Mouse (Mus musculus): ENCODE data around the gene Myo1c. TPM values are rescaled to one million over a fixed set of nuclear protein-coding genes. Genes with fewer than 3 reads are reported as not detected.
A peak's percentile ranks its signal among the peaks of the same experiment; 100 is the strongest.

Gene Myo1c
- polyA plus RNA-seq, 1 experiment from 2014 or later = 12.6 TPM

GRCm38 (mm10) chr11:75625820-75626219 lies 24.5 kb upstream of the Myo1c start:
- WGBS = 92% methylated on average over 4 of the region's 4 CpGs
- Histone ChIP-seq H3K27ac (replicated peaks) (no peak overlapping the region), H3K27me3 (no peaks in the 10 kb centered on the region), H3K36me3 (peaks cover 66% of the 10 kb centered on the region), H3K4me3 (no peak overlapping the region), H3K9ac (no peak overlapping the region), H3K4me2 (no peak overlapping the region), H3K4me1 (replicated peaks) (peaks cover 7% of the 10 kb centered on the region), H3K9me3 (no peaks in the 10 kb centered on the region)
- ATAC-seq (ENCODE audit: low FRiP score, low read depth) = no peak

- 17% methylated on average over 5 of the region's 5 CpGs for WGBS
- H3K36me3 ChIP-seq = peaks cover 38% of the 10 kb centered on the region
These were observed 20.2 kb upstream of the Myo1c start for GRCm38 (mm10) chr11:75630098-75630497.

GRCm38 (mm10) chr11:75630645-75631229 lies 19.6 kb upstream of the Myo1c start, which contains the start of gene Inpp5k:
Gene Inpp5k (plus strand): TSS chr11:75630988.
- Histone ChIP-seq H3K27me3 (no peaks in the 10 kb centered on the region), H3K4me2 (peak within 1 kb of the TSS; percentile 80), H3K27ac (replicated peaks) (peak within 1 kb of the TSS; percentile 82), H3K36me3 (peaks cover 32% of the 10 kb centered on the region), H3K4me3 (peak within 1 kb of the TSS; percentile 63), H3K9ac (peak within 1 kb of the TSS; percentile 55), H3K9me3 (no peaks in the 10 kb centered on the region), H3K4me1 (replicated peaks) (peaks cover 21% of the 10 kb centered on the region)
- ATAC-seq (ENCODE audit: low FRiP score, low read depth) = peak; percentile 100
- under 1% methylated on average over 53 of the region's 53 CpGs for WGBS

More at GRCm38 (mm10) chr11:75630098-75630497, 20.2 kb upstream of the Myo1c start:
- no peaks in the 10 kb centered on the region for H3K9me3 ChIP-seq
- peak overlapping the region; percentile 55 for H3K9ac ChIP-seq
- peak overlapping the region; percentile 82 for H3K27ac ChIP-seq (replicated peaks)
- peak overlapping the region; percentile 63 for H3K4me3 ChIP-seq
- H3K4me1 ChIP-seq (replicated peaks) = peaks cover 21% of the 10 kb centered on the region
- H3K27me3 ChIP-seq = no peaks in the 10 kb centered on the region
- H3K4me2 ChIP-seq = peak overlapping the region; percentile 80
- ATAC-seq (ENCODE audit: low FRiP score, low read depth) = no peak

- Histone ChIP-seq H3K4me3 (peak overlapping the region; percentile 63), H3K4me2 (peak overlapping the region; percentile 80), H3K27me3 (no peaks in the 10 kb centered on the region), H3K36me3 (peaks cover 24% of the 10 kb centered on the region), H3K4me1 (replicated peaks) (peaks cover 21% of the 10 kb centered on the region), H3K9ac (peak overlapping the region; percentile 55), H3K27ac (replicated peaks) (peak overlapping the region; percentile 82), H3K9me3 (no peaks in the 10 kb centered on the region)
- ATAC-seq (ENCODE audit: low FRiP score, low read depth) = no peak
- 9% methylated on average over 13 of the region's 13 CpGs for WGBS
These were observed 18.6 kb upstream of the Myo1c start for GRCm38 (mm10) chr11:75631561-75632225.

GRCm38 (mm10) chr11:75632921-75633320 lies 17.4 kb upstream of the Myo1c start:
- Histone ChIP-seq H3K9ac (no peak overlapping the region), H3K27me3 (no peaks in the 10 kb centered on the region), H3K4me3 (no peak overlapping the region), H3K36me3 (peaks cover 17% of the 10 kb centered on the region), H3K27ac (replicated peaks) (no peak overlapping the region), H3K4me1 (replicated peaks) (peaks cover 21% of the 10 kb centered on the region), H3K4me2 (no peak overlapping the region), H3K9me3 (no peaks in the 10 kb centered on the region)
- ATAC-seq (ENCODE audit: low FRiP score, low read depth) = no peak
- WGBS = 93% methylated on average over 5 of the region's 5 CpGs

- no peaks in the 10 kb centered on the region for H3K27me3 ChIP-seq
- no peak overlapping the region for H3K4me3 ChIP-seq
- no peak overlapping the region for H3K4me2 ChIP-seq
- H3K9ac ChIP-seq = no peak overlapping the region
- 81% methylated on average over 3 of the region's 3 CpGs for WGBS
- H3K27ac ChIP-seq (replicated peaks) = no peak overlapping the region
- peaks cover 18% of the 10 kb centered on the region for H3K36me3 ChIP-seq
- H3K4me1 ChIP-seq (replicated peaks) = peaks cover 19% of the 10 kb centered on the region
- H3K9me3 ChIP-seq = no peaks in the 10 kb centered on the region
- no peak for ATAC-seq (ENCODE audit: low FRiP score, low read depth)
These were observed 15.5 kb upstream of the Myo1c start for GRCm38 (mm10) chr11:75634801-75635200.

GRCm38 (mm10) chr11:75635315-75635714 lies 15.0 kb upstream of the Myo1c start:
- Histone ChIP-seq H3K27ac (replicated peaks) (no peak overlapping the region), H3K4me3 (no peak overlapping the region), H3K4me2 (no peak overlapping the region), H3K4me1 (replicated peaks) (peaks cover 14% of the 10 kb centered on the region), H3K27me3 (no peaks in the 10 kb centered on the region), H3K9ac (no peak overlapping the region), H3K9me3 (no peaks in the 10 kb centered on the region), H3K36me3 (peaks cover 18% of the 10 kb centered on the region)
- ATAC-seq (ENCODE audit: low FRiP score, low read depth) = no peak
- WGBS = 83% methylated on average over 11 of the region's 11 CpGs

GRCm38 (mm10) chr11:75643323-75643722 lies 7.0 kb upstream of the Myo1c start:
- no peak overlapping the region for H3K9ac ChIP-seq
- H3K4me1 ChIP-seq (replicated peaks) = peaks cover 17% of the 10 kb centered on the region
- no peak for ATAC-seq (ENCODE audit: low FRiP score, low read depth)
- H3K4me2 ChIP-seq = no peak overlapping the region
- 88% methylated on average over 5 of the region's 5 CpGs for WGBS
- H3K4me3 ChIP-seq = no peak overlapping the region
- 0 out of 2 replicates have a peak, but pooled peaks cover 7% of the 10 kb centered on the region for H3K36me3 ChIP-seq
- no peaks in the 10 kb centered on the region for H3K9me3 ChIP-seq
- no peaks in the 10 kb centered on the region for H3K27me3 ChIP-seq
- H3K27ac ChIP-seq (replicated peaks) = no peak overlapping the region

GRCm38 (mm10) chr11:75644684-75645083 lies 5.6 kb upstream of the Myo1c start:
- H3K4me3 ChIP-seq = no peak overlapping the region
- ATAC-seq (ENCODE audit: low FRiP score, low read depth) = no peak

GRCm38 (mm10) chr11:75647681-75648211 lies 2.6 kb upstream of the Myo1c start:
- H3K4me3 ChIP-seq = no peak overlapping the region
- no peaks in the 10 kb centered on the region for H3K27me3 ChIP-seq
- no peak overlapping the region for H3K9ac ChIP-seq
- H3K4me1 ChIP-seq (replicated peaks) = peaks cover 37% of the 10 kb centered on the region
- 0 out of 2 replicates have a peak, but pooled peaks cover 3% of the 10 kb centered on the region for H3K36me3 ChIP-seq
- H3K4me2 ChIP-seq = no peak overlapping the region
- no peak overlapping the region for H3K27ac ChIP-seq (replicated peaks)
- no peaks in the 10 kb centered on the region for H3K9me3 ChIP-seq
- ATAC-seq (ENCODE audit: low FRiP score, low read depth) = peak; percentile 74
- WGBS = 59% methylated on average over 6 of the region's 6 CpGs

More at GRCm38 (mm10) chr11:75644684-75645083, 5.6 kb upstream of the Myo1c start:
- 0 out of 2 replicates have a peak, but pooled peaks cover 3% of the 10 kb centered on the region for H3K36me3 ChIP-seq
- H3K9ac ChIP-seq = no peak overlapping the region
- H3K4me2 ChIP-seq = no peak overlapping the region
- H3K4me1 ChIP-seq (replicated peaks) = peaks cover 20% of the 10 kb centered on the region
- H3K27ac ChIP-seq (replicated peaks) = no peak overlapping the region
- WGBS = 85% methylated on average over 9 of the region's 9 CpGs
- H3K27me3 ChIP-seq = no peaks in the 10 kb centered on the region
- no peaks in the 10 kb centered on the region for H3K9me3 ChIP-seq

- H3K4me2 ChIP-seq = no peak overlapping the region
- H3K36me3 ChIP-seq = 0 out of 2 replicates have a peak, but pooled peaks cover 3% of the 10 kb centered on the region
- ATAC-seq (ENCODE audit: low FRiP score, low read depth) = no peak
- WGBS = 87% methylated on average over 4 of the region's 4 CpGs
- H3K27me3 ChIP-seq = peaks cover 12% of the 10 kb centered on the region
- H3K9ac ChIP-seq = no peak overlapping the region
- peaks cover 46% of the 10 kb centered on the region for H3K4me1 ChIP-seq (replicated peaks)
- H3K27ac ChIP-seq (replicated peaks) = 0 out of 2 replicates have a peak overlapping the region, but pooled peaks have one; percentile 23
- H3K4me3 ChIP-seq = no peak overlapping the region
- no peaks in the 10 kb centered on the region for H3K9me3 ChIP-seq
These were observed 1.1 kb upstream of the Myo1c start for GRCm38 (mm10) chr11:75649155-75649561.

GRCm38 (mm10) chr11:75650958-75651425 lies 688 bp downstream of the Myo1c start:
- H3K9me3 ChIP-seq = no peaks in the 10 kb centered on the region
- H3K27me3 ChIP-seq = peaks cover 24% of the 10 kb centered on the region
- H3K4me3 ChIP-seq = peak overlapping the region; percentile 59
- peaks cover 63% of the 10 kb centered on the region for H3K4me1 ChIP-seq (replicated peaks)
- peak; percentile 3; the same call in 1 of the 2 replicates for ATAC-seq (ENCODE audit: low FRiP score, low read depth)
- no peaks in the 10 kb centered on the region for H3K36me3 ChIP-seq
- peak overlapping the region; percentile 66; the same call in 1 of the 2 replicates for H3K9ac ChIP-seq
- WGBS = 48% methylated on average over 13 of the region's 13 CpGs
- H3K27ac ChIP-seq (replicated peaks) = 0 out of 2 replicates have a peak overlapping the region, but pooled peaks have one; percentile 60
- H3K4me2 ChIP-seq = peak overlapping the region; percentile 90

Measured in hindbrain, embryonic 15.5 days (tissue).